Mouse (Mus musculus): Measurements from ENCODE around the gene Zbtb20.

Zbtb20 gene

DNA sequence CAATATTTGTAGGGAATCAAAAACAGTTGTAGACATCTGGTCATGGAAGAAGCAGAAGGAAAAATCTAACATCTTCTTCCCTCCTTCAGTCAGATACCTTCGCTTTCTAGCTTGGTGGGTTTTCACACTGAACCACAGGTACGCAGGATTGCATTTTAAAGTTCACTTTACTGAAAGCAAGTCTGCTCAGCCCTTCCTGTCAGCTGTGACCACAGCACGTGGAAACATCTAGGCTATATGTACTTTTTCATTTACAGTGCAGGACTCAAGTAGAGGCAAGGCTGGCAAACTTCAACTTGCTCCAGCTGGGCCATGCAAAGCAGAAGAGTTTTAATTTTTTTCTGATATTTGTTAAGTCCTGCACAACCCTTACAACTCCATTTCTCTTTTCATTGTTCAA lies 424.7 kb downstream of the Zbtb20 start:
- no peak for DNase-seq (ENCODE audit: low spot score in 2 of 2)

DNA sequence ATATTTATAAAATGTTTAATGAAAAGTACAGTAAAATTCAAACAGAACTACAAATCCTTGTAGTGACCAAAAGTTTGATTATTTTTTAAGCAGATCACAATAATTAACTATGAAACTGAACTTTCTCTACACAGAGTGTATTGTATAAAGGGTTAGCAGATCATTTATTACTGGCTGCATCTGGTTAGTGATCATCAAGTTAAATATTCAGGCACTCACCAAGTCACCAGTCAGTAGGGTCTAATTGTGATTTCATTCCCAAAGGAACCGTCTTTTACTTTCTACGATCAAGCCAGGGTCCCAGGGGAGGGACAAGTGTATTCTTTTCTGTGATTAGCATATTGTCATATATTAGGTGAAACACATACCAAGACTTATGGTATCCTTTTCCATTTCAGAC lies 426.5 kb downstream of the Zbtb20 start:
- no peak for DNase-seq (ENCODE audit: low spot score in 2 of 2)

DNA sequence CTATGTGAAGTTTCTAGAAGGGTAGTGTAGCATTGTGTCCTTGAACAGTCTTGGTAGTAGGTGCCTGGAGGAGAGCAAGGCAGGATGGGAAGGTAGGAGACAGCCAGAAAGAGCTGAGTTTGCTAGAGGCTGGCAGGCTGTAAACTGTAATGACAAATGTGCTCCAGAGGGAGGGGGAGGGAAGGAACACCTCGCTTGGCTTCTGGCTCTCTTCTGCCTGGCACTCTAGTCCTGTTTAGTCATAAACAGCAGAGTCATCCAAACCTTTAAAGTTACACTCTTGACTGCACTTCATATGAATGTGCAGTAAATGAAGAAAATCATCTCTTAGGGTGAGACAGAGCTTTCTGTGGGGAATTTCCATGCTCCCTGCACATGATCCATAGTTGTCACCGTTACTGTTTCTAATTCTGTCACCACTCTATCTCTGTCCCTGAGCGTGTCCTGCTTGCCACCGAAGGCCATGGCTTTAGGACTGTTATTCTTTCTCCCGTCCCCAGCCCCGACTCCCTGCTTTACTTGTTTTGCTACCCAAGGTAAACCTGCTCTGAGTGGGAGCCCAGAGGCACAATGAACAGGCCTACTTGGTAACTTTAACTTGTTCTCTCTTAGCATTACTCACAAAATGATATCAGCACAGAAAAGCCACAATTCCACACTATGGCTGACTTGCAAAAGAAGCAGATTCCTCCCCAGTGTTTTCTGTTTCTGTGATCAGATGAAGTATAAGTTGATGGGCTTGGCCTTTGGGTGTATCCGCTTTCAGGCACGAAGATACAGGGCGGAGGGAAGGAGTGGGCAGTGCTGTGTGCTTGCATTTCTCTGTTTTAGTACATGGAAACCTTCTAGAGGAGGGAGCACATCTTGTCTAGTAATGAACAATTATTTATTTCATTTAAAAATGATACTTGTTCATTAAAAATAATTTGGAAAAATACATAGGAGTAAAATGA lies 427.8 kb downstream of the Zbtb20 start:
- DNase-seq (ENCODE audit: low spot score in 2 of 2) = no peak

DNA sequence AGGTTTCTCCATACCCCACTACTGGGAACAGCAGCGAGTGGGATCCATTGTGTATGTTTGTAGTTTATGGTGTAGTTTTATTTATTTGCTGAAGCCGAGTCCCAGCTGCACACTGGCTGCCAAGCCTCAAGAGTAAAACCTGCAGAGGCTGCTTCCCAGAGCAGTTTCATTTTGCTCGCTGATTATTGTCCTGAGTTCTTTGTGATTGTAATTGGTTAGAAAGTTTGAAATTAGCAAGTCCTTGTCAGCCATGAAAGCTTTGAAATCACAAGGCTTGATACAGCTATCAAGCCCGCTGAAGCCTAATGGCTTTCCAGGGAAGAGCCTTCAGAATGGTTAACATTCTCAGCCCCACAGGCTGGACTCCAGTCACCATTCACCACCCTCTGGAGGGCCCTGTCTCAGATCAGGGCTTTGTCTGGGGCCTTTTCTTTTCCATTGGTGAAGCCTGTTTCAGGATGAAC lies 434.3 kb downstream of the Zbtb20 start:
- no peak for DNase-seq (ENCODE audit: low spot score in 2 of 2)

DNA sequence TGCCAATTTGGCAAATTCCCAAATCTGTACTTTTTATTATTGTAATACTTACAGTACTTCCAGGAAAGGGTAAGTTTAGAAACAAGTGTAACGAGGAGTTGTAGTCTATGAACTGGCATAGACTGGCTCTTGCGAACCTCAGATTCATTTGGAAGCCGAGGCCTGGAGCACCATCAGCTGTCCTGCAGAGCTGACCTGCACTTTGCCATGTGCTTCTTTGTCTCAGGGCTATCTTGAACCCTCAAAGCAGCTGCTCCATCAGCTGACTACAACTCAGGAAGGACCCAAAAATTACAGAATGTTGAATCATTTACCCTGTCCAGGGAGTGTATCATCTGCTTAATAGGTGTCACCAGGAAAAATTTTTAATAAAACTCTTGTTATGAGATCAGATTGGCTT lies 448.3 kb downstream of the Zbtb20 start:
- DNase-seq (ENCODE audit: low spot score in 2 of 2) = no peak

DNA sequence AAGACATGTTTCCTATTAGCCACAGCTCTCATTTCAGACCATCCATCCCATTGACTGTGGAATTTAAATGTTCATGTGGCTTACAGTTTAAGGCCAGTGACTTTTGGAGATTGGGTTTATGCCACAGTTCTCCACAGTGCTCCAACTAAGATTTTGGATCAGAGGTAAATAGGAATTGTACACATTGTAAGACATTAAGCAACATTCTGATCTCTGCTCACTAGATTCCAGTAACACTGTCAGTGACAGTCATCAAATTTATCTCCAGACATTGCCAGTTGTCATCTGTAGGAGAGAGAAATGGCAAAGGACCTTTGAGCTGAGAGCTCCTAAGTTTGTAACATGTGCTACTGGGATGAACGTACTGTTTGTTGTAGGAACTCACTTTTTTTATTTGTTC lies 452.5 kb downstream of the Zbtb20 start:
- no peak for DNase-seq (ENCODE audit: low spot score in 2 of 2)

DNA sequence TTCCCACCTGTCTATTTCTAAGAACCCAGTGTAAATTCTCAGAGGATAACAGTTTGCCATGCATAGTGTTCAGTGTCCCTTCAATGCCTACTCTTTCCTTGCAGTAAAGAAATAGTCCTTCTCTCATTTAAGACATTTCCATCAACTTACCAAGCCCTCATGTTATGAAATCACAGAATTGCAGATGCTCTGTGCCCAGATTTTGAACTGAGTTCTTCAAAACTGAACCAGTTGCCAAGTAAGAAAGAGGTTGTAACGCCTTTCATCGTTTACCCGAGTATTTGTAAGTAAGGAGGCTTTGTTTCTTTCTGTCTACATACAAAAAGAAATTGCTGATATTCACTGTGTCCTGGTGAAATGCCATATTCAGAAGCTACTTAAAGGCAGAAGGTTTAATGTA lies 454.5 kb downstream of the Zbtb20 start:
- DNase-seq (ENCODE audit: low spot score in 2 of 2) = no peak

DNA sequence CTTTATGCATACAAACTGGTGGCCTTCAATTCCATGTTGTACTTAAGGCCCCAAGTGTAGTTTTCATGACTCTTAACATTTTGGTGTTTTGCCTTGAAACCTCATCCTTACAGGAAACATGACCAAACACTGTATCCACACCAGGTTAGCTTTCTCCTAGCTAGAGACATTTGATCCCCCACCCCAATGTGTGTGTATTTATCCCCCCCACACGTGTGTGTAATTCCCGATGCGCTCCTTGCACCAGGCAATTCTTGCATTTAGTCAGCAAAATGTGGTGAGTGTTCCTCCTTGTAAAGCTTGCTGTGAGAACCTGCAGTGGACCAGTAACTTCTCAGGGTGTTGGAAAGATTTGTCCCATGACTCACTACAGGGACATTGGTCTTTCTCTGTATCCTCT lies 455.8 kb downstream of the Zbtb20 start:
- no peak for DNase-seq (ENCODE audit: low spot score in 2 of 2)

DNA sequence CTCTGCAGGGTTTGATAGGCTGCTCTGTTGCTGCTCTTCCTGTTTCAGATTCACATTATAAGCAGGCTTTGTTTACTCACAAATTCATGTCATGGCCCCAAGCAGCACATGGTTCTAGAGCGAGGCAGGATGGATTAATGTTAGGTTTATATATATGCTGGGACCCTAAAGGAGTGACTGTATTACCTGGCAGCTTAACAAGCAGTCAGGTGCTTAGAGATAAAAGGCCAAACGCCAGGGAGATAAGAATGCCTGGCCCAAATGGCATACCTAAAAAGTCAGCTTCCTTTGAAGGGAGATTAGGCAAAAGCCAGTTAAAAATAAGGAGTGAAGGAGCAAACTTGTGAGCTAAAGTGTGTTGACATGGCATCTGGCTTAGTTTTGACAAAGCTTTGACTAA lies 457.1 kb downstream of the Zbtb20 start:
- DNase-seq (ENCODE audit: low spot score in 2 of 2) = no peak

DNA sequence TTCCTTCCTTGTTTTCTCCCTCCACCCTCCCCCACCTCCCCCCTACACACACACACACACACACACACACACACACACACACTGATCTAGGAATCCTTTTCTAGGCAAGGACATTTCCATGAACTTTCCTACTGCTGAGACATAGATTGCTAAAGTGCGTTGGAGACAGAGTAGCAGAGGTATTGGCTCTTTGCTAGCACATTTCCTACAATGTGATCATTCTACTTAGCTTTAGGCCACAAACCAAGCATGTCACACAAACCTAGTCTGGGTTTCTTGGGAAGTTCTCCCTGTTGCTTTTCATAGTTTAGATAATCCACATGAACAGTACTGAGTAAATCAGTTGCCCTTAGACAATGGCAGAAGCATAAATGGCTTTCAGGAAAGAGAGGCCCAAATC lies 457.6 kb downstream of the Zbtb20 start:
- no peak for DNase-seq (ENCODE audit: low spot score in 2 of 2)

DNA sequence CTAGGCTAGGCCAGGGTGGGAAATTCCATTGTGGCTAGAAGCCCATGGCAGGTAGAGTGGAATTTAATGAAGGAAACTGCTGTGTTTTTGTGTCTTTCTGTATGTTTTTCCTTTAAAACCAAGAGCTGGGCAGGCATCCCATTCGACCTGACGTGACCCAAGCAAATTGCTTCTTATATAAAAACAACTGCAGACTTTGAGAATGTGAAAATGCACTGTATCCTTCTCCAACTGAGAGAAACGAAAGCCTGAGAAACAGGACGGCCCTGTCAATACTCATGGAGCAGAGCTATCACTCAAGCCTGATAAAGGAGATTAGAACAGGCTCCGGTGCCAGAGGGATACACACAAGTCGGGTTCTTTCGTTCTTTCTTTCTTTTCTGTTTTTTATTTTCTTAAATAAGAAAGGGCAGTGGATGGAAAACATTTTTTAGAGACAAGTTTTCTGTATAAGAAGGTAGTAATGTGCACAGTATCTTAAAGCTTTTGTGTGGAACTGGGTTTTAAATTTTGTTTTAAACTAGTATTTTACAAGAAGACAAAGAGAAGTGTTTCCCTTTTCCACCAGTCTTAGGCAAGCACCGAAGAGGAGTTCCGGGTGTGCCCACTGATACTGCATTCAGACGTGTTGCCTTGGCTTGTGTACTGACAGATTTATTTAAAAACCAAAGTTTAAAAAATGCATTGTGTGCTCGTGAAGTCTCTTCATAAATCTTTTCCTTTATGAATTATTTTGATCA lies 458.9 kb downstream of the Zbtb20 start:
- no peak for DNase-seq (ENCODE audit: low spot score in 2 of 2)

DNA sequence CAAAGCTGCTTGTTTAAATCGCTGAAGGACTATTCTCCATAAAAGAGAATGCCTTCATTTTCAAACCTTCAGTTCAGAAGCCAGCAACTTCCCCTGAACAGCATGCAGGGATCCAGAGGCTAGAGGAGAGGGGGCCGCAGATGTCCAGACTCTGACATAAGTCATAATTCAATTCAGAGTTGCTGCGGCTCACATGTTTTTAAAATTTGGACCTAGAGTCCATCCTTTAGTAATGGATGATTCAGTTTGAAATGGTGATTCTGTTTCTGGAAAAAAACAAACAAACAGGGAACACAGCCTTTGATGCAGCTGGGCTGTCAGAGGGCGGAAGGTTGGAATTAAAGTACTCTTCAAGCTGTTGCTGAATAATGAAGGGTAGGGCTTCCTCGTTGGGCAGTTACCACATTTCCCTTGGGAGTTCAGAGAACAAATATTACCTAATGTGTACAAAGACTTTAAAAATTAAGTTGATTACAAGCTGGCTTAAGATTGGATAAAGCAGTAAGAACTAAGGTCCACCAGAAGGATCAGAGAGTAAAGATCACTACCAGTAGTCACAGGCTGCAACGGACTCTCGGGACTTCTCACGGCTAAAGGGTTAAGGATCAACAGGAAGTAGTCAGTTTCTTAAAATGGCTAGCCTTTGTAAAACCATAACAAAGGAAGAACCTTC lies 459.6 kb downstream of the Zbtb20 start:
- no peak for DNase-seq (ENCODE audit: low spot score in 2 of 2)

DNA sequence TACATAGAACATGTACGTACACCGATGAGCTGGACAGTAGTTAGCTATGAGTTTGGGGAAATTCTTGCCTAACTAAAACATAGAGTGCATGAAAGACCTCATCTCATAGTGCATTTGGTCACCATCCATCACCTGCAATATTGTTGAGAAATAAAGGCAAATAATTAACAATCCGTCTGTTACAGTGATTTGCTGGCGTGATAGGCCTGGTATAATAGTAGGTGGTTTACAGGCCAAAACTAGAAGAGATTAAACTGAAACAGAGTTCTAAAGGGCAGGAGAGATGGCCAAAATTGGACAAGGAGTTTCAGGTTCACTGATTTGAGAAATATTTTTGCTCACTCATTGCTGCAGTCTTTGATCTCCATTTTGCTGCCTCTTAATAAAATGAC lies 460.1 kb downstream of the Zbtb20 start:
- DNase-seq (ENCODE audit: low spot score in 2 of 2) = no peak

DNA sequence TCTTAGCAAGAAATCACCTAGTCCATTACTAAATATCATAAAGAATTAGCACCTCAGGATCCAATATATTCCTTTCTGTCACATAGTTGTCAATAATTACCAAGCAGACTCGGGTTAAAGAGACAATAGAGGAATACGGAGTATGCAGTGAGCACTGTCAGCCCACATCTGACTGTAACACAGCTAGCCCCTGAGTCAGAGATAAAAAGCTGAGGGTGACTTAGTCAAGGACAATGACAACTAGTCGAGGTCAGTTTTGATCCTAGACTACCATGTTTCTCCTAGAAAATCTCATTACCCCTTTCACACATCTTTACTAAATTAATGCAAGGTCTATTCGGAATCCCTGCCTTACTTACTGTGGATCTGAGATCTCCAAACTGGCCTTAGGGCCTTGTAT lies 465.0 kb downstream of the Zbtb20 start:
- DNase-seq (ENCODE audit: low spot score in 2 of 2) = no peak

DNA sequence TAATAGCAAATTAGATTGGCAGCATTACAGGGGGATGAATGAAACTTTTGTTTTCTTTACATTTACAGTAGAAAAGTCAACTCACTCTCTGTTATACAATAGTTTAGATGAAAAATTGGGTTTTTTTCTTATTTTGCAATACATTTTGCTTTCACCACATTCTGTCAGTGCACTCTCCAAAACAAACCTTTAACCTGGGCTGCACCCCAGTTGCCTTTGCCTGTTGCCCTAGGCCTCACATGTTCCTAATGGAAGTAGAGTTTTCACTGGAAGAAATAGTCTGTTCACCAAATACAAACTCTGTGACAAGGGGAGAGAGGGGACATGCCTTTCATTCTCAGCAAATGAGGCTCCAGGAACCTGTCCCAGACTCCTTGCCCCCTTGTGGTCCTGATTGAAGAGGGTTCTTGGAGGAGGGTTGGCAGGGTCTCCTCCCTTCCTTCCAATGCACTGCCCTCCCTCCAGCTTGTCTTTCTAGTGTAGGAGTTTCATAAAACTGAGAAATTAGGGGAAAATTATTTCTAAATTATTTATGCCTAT lies 466.3 kb downstream of the Zbtb20 start:
- DNase-seq (ENCODE audit: low spot score in 2 of 2) = no peak

DNA sequence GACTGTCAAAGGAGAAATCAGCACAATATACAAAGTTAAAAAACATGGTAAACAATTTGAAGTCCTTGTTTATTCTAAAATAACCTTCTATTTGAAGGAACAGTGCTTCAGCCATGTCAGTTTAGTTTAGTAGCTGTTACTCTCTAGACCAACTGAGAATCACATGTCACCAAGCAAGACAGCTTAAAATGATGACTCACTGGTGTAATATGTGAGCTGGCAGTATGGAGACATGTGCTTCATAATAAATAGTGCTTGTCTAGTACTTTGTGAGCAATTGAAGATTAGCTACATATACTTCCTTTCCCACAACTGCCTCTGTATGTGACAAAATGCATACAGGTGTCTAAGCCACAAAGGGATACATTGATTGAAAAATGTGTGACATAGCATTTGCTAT lies 470.4 kb downstream of the Zbtb20 start:
- DNase-seq (ENCODE audit: low spot score in 2 of 2) = no peak

DNA sequence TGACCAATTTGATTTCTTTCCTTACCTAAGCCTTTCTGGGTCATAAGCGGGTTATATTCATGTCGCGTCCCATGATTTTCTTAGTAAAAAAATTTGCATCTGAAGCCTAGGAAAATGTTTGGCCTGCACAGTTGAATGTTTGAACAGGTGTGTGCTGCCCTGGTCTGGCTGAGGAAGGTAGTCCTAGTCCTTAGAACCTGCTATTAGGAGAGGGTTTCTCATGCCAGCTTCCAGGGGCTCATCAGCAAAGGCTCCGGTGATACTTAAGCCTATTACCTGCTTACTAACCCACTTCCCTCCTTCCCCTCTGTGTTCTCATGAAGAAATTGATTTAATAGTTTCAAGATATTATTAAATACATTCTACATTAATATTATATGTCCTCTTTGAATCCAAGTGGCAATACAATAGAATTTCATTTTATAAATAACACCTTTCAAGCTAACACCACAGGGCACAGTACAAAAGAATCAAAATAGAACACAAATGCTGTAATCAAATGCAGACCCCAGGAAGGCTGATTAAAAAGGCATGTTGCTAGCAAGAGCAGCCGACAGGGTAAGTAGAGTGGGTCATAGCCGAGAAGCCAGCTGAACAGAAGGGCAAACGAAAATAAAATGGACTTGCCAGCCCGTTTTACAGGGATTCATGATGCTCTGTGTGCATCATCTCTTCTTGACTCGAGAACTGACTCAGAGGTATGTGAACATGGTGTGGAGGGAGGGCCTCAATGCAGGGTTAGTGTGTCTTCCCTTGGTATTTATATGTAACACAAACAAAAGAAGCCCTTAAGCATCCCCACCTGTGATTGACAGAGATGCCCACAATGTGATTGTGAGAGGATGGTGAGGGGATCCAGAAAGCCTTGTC lies 480.3 kb downstream of the Zbtb20 start:
- no peak for DNase-seq (ENCODE audit: low spot score in 2 of 2)

DNA sequence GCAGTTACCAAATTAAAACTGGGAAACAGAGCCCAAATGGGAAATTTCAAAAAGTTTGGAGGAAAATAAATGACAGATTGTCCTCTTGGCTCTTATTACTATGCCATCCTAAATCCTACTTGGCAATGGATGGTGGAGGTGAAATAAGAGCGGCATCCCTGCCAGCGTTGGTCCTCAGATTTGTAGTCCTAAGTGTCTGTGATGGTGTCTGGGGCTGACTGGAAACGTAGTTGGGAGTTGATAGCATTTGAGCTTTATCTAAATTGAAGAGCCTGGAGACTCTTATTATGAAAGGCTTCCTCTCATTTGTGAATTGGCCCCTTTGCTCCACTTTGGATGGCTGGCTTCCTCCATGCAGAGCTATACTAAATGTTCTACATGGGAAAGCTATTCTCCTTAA lies 483.9 kb downstream of the Zbtb20 start:
- DNase-seq (ENCODE audit: low spot score in 2 of 2) = no peak

DNA sequence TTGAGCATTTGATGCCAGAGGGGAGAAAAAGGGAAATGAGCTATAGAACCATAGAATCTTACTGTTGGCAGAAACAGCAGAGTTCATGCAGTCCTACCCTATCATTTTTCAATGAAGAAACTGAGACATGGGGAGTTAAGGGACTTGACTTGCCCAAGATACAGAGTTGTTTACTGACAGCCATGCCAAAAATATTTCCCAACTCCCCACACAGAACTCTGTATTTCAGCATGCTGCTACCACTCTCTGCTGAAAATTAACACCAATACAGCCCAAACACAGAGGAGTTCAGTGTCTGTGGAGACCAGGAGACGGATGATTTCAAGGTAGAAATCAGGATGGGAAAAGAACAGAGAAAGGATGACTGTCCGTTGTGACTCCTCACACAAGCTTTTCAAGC lies 484.4 kb downstream of the Zbtb20 start:
- no peak for DNase-seq (ENCODE audit: low spot score in 2 of 2)

DNA sequence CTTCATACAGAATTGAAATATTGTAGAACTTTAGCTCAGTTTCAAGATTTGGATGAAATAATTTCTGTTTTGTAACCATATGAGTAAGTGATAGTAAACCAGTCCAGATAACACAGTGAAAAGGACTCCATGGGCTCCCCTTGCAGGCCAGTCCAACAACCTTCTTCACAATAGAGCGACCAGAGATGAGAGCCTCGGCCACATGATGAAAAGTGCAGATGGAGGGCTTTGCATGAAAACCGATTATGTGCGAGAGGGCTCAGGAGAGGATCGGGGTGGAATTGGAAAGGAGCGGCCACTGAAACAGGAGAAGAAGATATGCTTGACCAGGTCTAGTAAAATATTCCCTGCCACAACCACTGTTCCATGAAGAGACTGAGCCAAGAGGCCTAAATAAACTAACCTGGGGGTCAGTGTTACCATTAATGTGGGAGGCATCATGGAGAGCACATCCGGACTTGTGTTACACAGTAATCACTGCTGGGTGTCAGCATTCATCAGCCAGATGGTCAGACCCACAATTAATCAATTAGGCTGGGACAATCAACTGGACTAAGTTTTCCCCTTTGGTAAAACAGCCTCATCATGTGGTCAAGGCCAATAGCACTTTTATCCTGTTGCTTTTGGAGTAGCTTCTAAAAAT lies 485.3 kb downstream of the Zbtb20 start:
- no peak for DNase-seq (ENCODE audit: low spot score in 2 of 2)

Data from spleen, postnatal 10 days (tissue).